Mouse (Mus musculus): Measurements from ENCODE around the gene Fasl. TPM values are rescaled to one million over a fixed set of nuclear protein-coding genes. Genes with fewer than 3 reads are reported as not detected.

Fasl gene
- polyA plus RNA-seq, 1 experiment from 2014 or later, result not detected

GRCm38 (mm10) chr1:161791854-161792686, 3.8 kb upstream of the Fasl start:
- no peak overlapping the region for H3K27ac ChIP-seq (replicated peaks)
- no peak overlapping the region for H3K4me2 ChIP-seq (replicated peaks)
- no peaks in the 10 kb centered on the region for H3K4me1 ChIP-seq
- no peak overlapping the region for H3K4me3 ChIP-seq (replicated peaks)
- 88% methylated on average over 8 of the region's 8 CpGs for WGBS
- H3K9me3 ChIP-seq (replicated peaks), result no peaks in the 10 kb centered on the region
- no peak for ATAC-seq (ENCODE audit: insufficient number of reproducible peaks, low FRiP score, low TSS enrichment, low read depth)
- no peaks in the 10 kb centered on the region for H3K36me3 ChIP-seq
- no peak overlapping the region for H3K9ac ChIP-seq
- no peaks in the 10 kb centered on the region for H3K27me3 ChIP-seq

- Histone ChIP-seq H3K4me1 (no peaks in the 10 kb centered on the region), H3K36me3 (no peaks in the 10 kb centered on the region), H3K4me2 (replicated peaks) (no peak overlapping the region), H3K9me3 (replicated peaks) (no peaks in the 10 kb centered on the region), H3K27me3 (no peaks in the 10 kb centered on the region), H3K4me3 (replicated peaks) (no peak overlapping the region), H3K27ac (replicated peaks) (no peak overlapping the region), H3K9ac (no peak overlapping the region)
- WGBS, result 70% methylated on average over 2 of the region's 2 CpGs
- ATAC-seq (ENCODE audit: insufficient number of reproducible peaks, low FRiP score, low TSS enrichment, low read depth), result no peak
Measured at GRCm38 (mm10) chr1:161782725-161783124, 5.6 kb downstream of the Fasl start.

GRCm38 (mm10) chr1:161781594-161781993, 6.7 kb downstream of the Fasl start:
- Histone ChIP-seq H3K9me3 (replicated peaks) (no peaks in the 10 kb centered on the region), H3K36me3 (no peaks in the 10 kb centered on the region), H3K4me1 (no peaks in the 10 kb centered on the region), H3K27me3 (no peaks in the 10 kb centered on the region), H3K4me2 (replicated peaks) (no peak overlapping the region), H3K27ac (replicated peaks) (no peak overlapping the region), H3K4me3 (replicated peaks) (no peak overlapping the region), H3K9ac (no peak overlapping the region)
- WGBS, result 89% methylated on average over 5 of the region's 5 CpGs
- no peak for ATAC-seq (ENCODE audit: insufficient number of reproducible peaks, low FRiP score, low TSS enrichment, low read depth)

- no peaks in the 10 kb centered on the region for H3K9me3 ChIP-seq (replicated peaks)
- no peaks in the 10 kb centered on the region for H3K36me3 ChIP-seq
- no peak overlapping the region for H3K27ac ChIP-seq (replicated peaks)
- no peak for ATAC-seq (ENCODE audit: insufficient number of reproducible peaks, low FRiP score, low TSS enrichment, low read depth)
- H3K4me1 ChIP-seq, result no peaks in the 10 kb centered on the region
- H3K27me3 ChIP-seq, result no peaks in the 10 kb centered on the region
- no peak overlapping the region for H3K4me2 ChIP-seq (replicated peaks)
- no peak overlapping the region for H3K9ac ChIP-seq
- no peak overlapping the region for H3K4me3 ChIP-seq (replicated peaks)
Measured at GRCm38 (mm10) chr1:161779057-161779456, 9.2 kb downstream of the Fasl start.

DNA sequence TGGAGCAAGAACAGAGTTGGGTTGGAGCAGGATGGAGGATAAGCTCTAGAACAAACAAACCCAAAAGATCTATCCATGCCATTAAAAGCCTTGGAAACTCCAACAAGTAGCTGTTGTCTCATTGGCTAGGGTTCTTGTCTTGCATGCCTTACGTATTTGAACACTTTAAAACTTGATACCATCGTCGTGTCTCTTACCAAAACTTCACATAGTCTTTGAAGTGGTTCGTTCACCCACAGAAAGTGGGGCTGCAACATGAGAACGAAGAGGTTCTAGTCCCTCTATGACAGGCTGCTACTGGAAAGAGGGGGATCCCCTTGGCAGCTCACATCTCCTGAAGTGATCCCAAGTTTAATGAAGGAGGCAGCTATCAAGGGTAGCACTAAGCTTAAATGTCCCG, 13.1 kb downstream of the Fasl start:
- no peaks in the 10 kb centered on the region for H3K9me3 ChIP-seq (replicated peaks)
- H3K4me2 ChIP-seq (replicated peaks), result no peak overlapping the region
- no peak overlapping the region for H3K27ac ChIP-seq (replicated peaks)
- no peak overlapping the region for H3K4me3 ChIP-seq (replicated peaks)
- H3K9ac ChIP-seq, result no peak overlapping the region
- H3K4me1 ChIP-seq, result no peaks in the 10 kb centered on the region
- no peak for ATAC-seq (ENCODE audit: insufficient number of reproducible peaks, low FRiP score, low TSS enrichment, low read depth)
- WGBS, result 62% methylated on average over 6 of the region's 6 CpGs
- H3K36me3 ChIP-seq, result no peaks in the 10 kb centered on the region
- no peaks in the 10 kb centered on the region for H3K27me3 ChIP-seq

- Histone ChIP-seq H3K4me2 (replicated peaks) (no peak overlapping the region), H3K4me1 (no peaks in the 10 kb centered on the region), H3K27me3 (no peaks in the 10 kb centered on the region), H3K4me3 (replicated peaks) (no peak overlapping the region), H3K36me3 (no peaks in the 10 kb centered on the region), H3K9ac (no peak overlapping the region), H3K9me3 (replicated peaks) (no peaks in the 10 kb centered on the region), H3K27ac (replicated peaks) (no peak overlapping the region)
- ATAC-seq (ENCODE audit: insufficient number of reproducible peaks, low FRiP score, low TSS enrichment, low read depth), result no peak
- 68% methylated on average over 2 of the region's 2 CpGs for WGBS
Measured at GRCm38 (mm10) chr1:161771293-161771692, 17.0 kb downstream of the Fasl start.

- no peak for ATAC-seq (ENCODE audit: insufficient number of reproducible peaks, low FRiP score, low TSS enrichment, low read depth)
- Histone ChIP-seq H3K4me1 (no peaks in the 10 kb centered on the region), H3K4me2 (replicated peaks) (no peak overlapping the region), H3K4me3 (replicated peaks) (no peak overlapping the region), H3K9ac (no peak overlapping the region), H3K36me3 (no peaks in the 10 kb centered on the region), H3K27me3 (no peaks in the 10 kb centered on the region), H3K27ac (replicated peaks) (no peak overlapping the region), H3K9me3 (replicated peaks) (no peaks in the 10 kb centered on the region)
- 77% methylated on average over 1 of the region's 1 CpGs for WGBS
Measured at GRCm38 (mm10) chr1:161769329-161769728, 19.0 kb downstream of the Fasl start.

- Histone ChIP-seq H3K36me3 (no peaks in the 10 kb centered on the region), H3K27ac (replicated peaks) (no peak overlapping the region), H3K4me2 (replicated peaks) (0 out of 2 replicates have a peak overlapping the region, but pooled peaks have one; percentile 15), H3K4me3 (replicated peaks) (no peak overlapping the region), H3K9ac (no peak overlapping the region), H3K27me3 (no peaks in the 10 kb centered on the region), H3K9me3 (replicated peaks) (no peaks in the 10 kb centered on the region), H3K4me1 (no peaks in the 10 kb centered on the region)
- 48% methylated on average over 12 of the region's 12 CpGs for WGBS
- no peak for ATAC-seq (ENCODE audit: insufficient number of reproducible peaks, low FRiP score, low TSS enrichment, low read depth)
Measured at GRCm38 (mm10) chr1:161767101-161767524, 21.2 kb downstream of the Fasl start.

DNA sequence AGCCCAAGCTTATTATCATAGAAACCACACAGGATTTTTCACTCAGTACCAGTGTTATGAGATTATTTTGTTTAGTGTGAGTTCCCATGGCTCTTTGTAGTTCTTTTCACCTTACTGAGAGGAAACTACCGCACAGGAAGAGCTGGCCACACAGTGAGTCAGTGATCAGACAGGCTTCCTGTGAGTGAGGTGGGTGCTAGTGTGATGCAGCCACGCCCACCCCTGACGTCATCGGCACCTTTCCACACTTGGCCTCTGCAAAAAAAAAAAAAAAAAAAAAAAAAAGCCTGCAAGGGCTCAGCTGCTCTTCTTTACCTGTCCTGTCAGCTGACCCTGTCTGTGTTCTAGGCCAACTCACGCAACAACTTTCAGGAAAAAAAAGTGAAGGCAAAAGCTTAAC, 21.6 kb downstream of the Fasl start:
- Histone ChIP-seq H3K27ac (replicated peaks) (no peak overlapping the region), H3K4me2 (replicated peaks) (0 out of 2 replicates have a peak overlapping the region, but pooled peaks have one; percentile 15), H3K9ac (no peak overlapping the region), H3K4me3 (replicated peaks) (no peak overlapping the region), H3K4me1 (no peaks in the 10 kb centered on the region), H3K27me3 (no peaks in the 10 kb centered on the region), H3K36me3 (no peaks in the 10 kb centered on the region), H3K9me3 (replicated peaks) (no peaks in the 10 kb centered on the region)
- ATAC-seq (ENCODE audit: insufficient number of reproducible peaks, low FRiP score, low TSS enrichment, low read depth), result no peak
- WGBS, result 52% methylated on average over 5 of the region's 5 CpGs

- Histone ChIP-seq H3K4me1 (no peaks in the 10 kb centered on the region), H3K36me3 (no peaks in the 10 kb centered on the region), H3K27me3 (no peaks in the 10 kb centered on the region), H3K4me2 (replicated peaks) (no peak overlapping the region), H3K9ac (no peak overlapping the region), H3K9me3 (replicated peaks) (no peaks in the 10 kb centered on the region), H3K4me3 (replicated peaks) (no peak overlapping the region), H3K27ac (replicated peaks) (no peak overlapping the region)
- 39% methylated on average over 5 of the region's 5 CpGs for WGBS
- ATAC-seq (ENCODE audit: insufficient number of reproducible peaks, low FRiP score, low TSS enrichment, low read depth), result no peak
Measured at GRCm38 (mm10) chr1:161765932-161766331, 22.4 kb downstream of the Fasl start.

DNA sequence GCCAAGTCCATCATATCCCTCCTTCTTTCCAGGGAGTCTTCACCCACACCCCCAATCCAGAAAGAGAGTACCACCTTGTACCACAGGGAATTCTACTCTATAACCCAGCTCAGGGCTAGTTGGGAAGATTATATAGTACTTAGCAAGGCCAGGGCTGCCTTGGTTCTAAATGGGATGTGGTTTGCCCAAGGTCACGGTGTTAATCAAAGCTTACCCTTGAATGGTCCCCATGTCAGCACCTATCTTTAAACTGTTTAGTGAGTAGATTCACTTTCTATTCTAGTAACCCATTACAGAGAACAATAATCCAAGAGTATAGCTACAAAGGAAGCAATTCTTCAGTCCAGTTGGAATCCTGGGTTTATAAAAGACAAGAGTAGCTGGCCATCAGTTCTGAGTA, 23.3 kb downstream of the Fasl start:
- Histone ChIP-seq H3K4me2 (replicated peaks) (no peak overlapping the region), H3K9me3 (replicated peaks) (no peaks in the 10 kb centered on the region), H3K27ac (replicated peaks) (no peak overlapping the region), H3K9ac (no peak overlapping the region), H3K36me3 (no peaks in the 10 kb centered on the region), H3K4me3 (replicated peaks) (no peak overlapping the region), H3K4me1 (no peaks in the 10 kb centered on the region), H3K27me3 (no peaks in the 10 kb centered on the region)
- WGBS, result 86% methylated on average over 1 of the region's 1 CpGs
- no peak for ATAC-seq (ENCODE audit: insufficient number of reproducible peaks, low FRiP score, low TSS enrichment, low read depth)

- Histone ChIP-seq H3K27me3 (no peaks in the 10 kb centered on the region), H3K36me3 (no peaks in the 10 kb centered on the region), H3K27ac (replicated peaks) (no peak overlapping the region), H3K9me3 (replicated peaks) (no peaks in the 10 kb centered on the region), H3K9ac (no peak overlapping the region), H3K4me2 (replicated peaks) (no peak overlapping the region), H3K4me3 (replicated peaks) (no peak overlapping the region), H3K4me1 (no peaks in the 10 kb centered on the region)
- ATAC-seq (ENCODE audit: insufficient number of reproducible peaks, low FRiP score, low TSS enrichment, low read depth), result no peak
- WGBS, result 36% methylated on average over 4 of the region's 4 CpGs
Measured at GRCm38 (mm10) chr1:161761556-161761955, 26.7 kb downstream of the Fasl start.

Data from embryonic facial prominence, embryonic 15.5 days (tissue).